Comparison of ENCODE assay signal across 32 mouse cellular contexts in genomic region chr2:172289632-172290031, GRCm38 (mm10). TPM values are rescaled to one million over a fixed set of nuclear protein-coding genes. Genes with fewer than 3 reads are reported as not detected.
DNase-seq lines count a peak whose midpoint lies in the region; ATAC-seq and TF ChIP-seq lines count a peak whose summit lies in the region.
"Had no signal": no experiment of that assay in that cellular context is flagged by ENCODE, and none has a peak within 500 bp of the region (broad histone marks: within the 10 kb centered on the region; RNA-seq: fewer than 3 reads in every experiment).

No protein-coding gene starts in this region.

- no peaks in the 10 kb centered on the region for H3K36me3 ChIP-seq in forebrain, embryonic 14.5 days (ENCODE audit: control insufficient read depth, insufficient read depth, low read length)
- no peaks in the 10 kb centered on the region for H3K36me3 ChIP-seq in forebrain, postnatal 0 days (ENCODE audit: insufficient read depth)
- no peaks in the 10 kb centered on the region for H3K36me3 ChIP-seq in hindbrain, embryonic 10.5 days
- no peaks in the 10 kb centered on the region for H3K36me3 ChIP-seq in hindbrain, embryonic 16.5 days (ENCODE audit: control insufficient read depth, insufficient read depth, low read length)
- no peaks in the 10 kb centered on the region for H3K36me3 ChIP-seq in liver, embryonic 15.5 days (replicated peaks)
- H3K36me3 ChIP-seq: heart, embryonic 15.5 days; hindbrain, embryonic 15.5 days; intestine, embryonic 15.5 days had no signal

- H3K4me2 ChIP-seq in forebrain, embryonic 14.5 days (ENCODE audit: low read length): no peak overlapping the region
- no peak overlapping the region for H3K4me2 ChIP-seq in forebrain, postnatal 0 days (ENCODE audit: low read depth)
- no peak overlapping the region for H3K4me2 ChIP-seq in hindbrain, embryonic 16.5 days (ENCODE audit: low read length)
- peak overlapping the region; percentile 67 for H3K4me2 ChIP-seq in liver, embryonic 15.5 days
- H3K4me2 ChIP-seq: heart, embryonic 15.5 days; hindbrain, embryonic 15.5 days; intestine, embryonic 15.5 days; lung, embryonic 14.5 days had no signal

- no peak overlapping the region for H3K4me3 ChIP-seq in forebrain, embryonic 14.5 days (ENCODE audit: low read depth, low read length)
- no peak overlapping the region for H3K4me3 ChIP-seq in forebrain, postnatal 0 days (ENCODE audit: low read depth, low read length)
- no peak overlapping the region for H3K4me3 ChIP-seq in hindbrain, embryonic 10.5 days
- H3K4me3 ChIP-seq in hindbrain, embryonic 16.5 days (ENCODE audit: low read length): no peak overlapping the region
- no peak overlapping the region for H3K4me3 ChIP-seq in liver, embryonic 15.5 days (replicated peaks)
- H3K4me3 ChIP-seq: heart, embryonic 15.5 days; hindbrain, embryonic 15.5 days; intestine, embryonic 15.5 days had no signal

- no peak overlapping the region for H3K9ac ChIP-seq in forebrain, embryonic 14.5 days (ENCODE audit: low read length)
- no peak overlapping the region for H3K9ac ChIP-seq in forebrain, postnatal 0 days
- no peak overlapping the region for H3K9ac ChIP-seq in hindbrain, embryonic 16.5 days (ENCODE audit: low read depth, low read length)
- H3K9ac ChIP-seq in liver, embryonic 15.5 days: peak overlapping the region; percentile 42; the same call in 1 of the 2 replicates
- H3K9ac ChIP-seq: heart, embryonic 15.5 days; hindbrain, embryonic 15.5 days; intestine, embryonic 15.5 days; lung, embryonic 14.5 days had no signal

- peaks cover 14% of the 10 kb centered on the region for H3K4me1 ChIP-seq in forebrain, embryonic 14.5 days (ENCODE audit: control insufficient read depth, insufficient read depth, low read length)
- H3K4me1 ChIP-seq in forebrain, postnatal 0 days (ENCODE audit: insufficient read depth): no peaks in the 10 kb centered on the region; the same call in 1 of the 2 replicates
- peaks cover 21% of the 10 kb centered on the region for H3K4me1 ChIP-seq in hindbrain, embryonic 10.5 days (replicated peaks)
- peaks cover 6% of the 10 kb centered on the region; the same call in 1 of the 2 replicates for H3K4me1 ChIP-seq in hindbrain, embryonic 16.5 days (ENCODE audit: control insufficient read depth, insufficient read depth, low read depth, low read length)
- H3K4me1 ChIP-seq in liver, embryonic 15.5 days (replicated peaks): peaks cover 56% of the 10 kb centered on the region
- H3K4me1 ChIP-seq: heart, embryonic 15.5 days; intestine, embryonic 15.5 days had no signal

- WGBS in forebrain, embryonic 14.5 days: 13% methylated on average over 1 of the region's 1 CpGs
- 25% methylated on average over 1 of the region's 1 CpGs for WGBS in forebrain, postnatal 0 days
- WGBS in hindbrain, embryonic 10.5 days: 21% methylated on average over 1 of the region's 1 CpGs
- 10% methylated on average over 1 of the region's 1 CpGs for WGBS in hindbrain, embryonic 16.5 days
- 6% methylated on average over 1 of the region's 1 CpGs for WGBS in liver, embryonic 15.5 days (ENCODE audit: insufficient replicate concordance)

- TF ChIP-seq CTCF in forebrain, postnatal 0 days (IDR thresholded peaks at IDR 0.05; ENCODE audit: low read depth): no peak

- no peak for DNase-seq in forebrain, embryonic 14.5 days (ENCODE audit: low spot score)
- DNase-seq in forebrain, postnatal 0 days: no peak
- no peak for DNase-seq in hindbrain, embryonic 10.5 days (ENCODE audit: low spot score)
- DNase-seq in liver: peak; percentile 42
- DNase-seq in layer of hippocampus, adult 9-11 months: no peak
- DNase-seq in retina, embryonic 14.5 days (ENCODE audit: low spot score): no peak
- DNase-seq: adrenal gland, adult 2 months; adrenal gland, postnatal 36 days; cerebellum, adult 18-20 months; cerebellum, postnatal 14 days; kidney, adult 8-10 months; kidney, postnatal 4 days; layer of hippocampus, postnatal 36 days; left cerebral cortex, postnatal 4 days; lung, embryonic 14.5 days; lung, postnatal 14 days; thymus, postnatal 4 days had no signal

- H3K27ac ChIP-seq in forebrain, embryonic 14.5 days (ENCODE audit: low read depth, low read length): no peak overlapping the region
- H3K27ac ChIP-seq in forebrain, postnatal 0 days (ENCODE audit: low read depth, low read length): no peak overlapping the region
- H3K27ac ChIP-seq in hindbrain, embryonic 10.5 days: peak overlapping the region; percentile 35; the same call in 1 of the 2 replicates
- no peak overlapping the region for H3K27ac ChIP-seq in hindbrain, embryonic 16.5 days (ENCODE audit: low read depth, low read length)
- peak overlapping the region; percentile 97 for H3K27ac ChIP-seq in liver, embryonic 15.5 days (replicated peaks)
- H3K27ac ChIP-seq: heart, embryonic 15.5 days; hindbrain, embryonic 15.5 days; intestine, embryonic 15.5 days; kidney, postnatal 0 days had no signal

- H3K9me3 ChIP-seq in forebrain, embryonic 14.5 days (replicated peaks; ENCODE audit: control insufficient read depth, low read length): no peaks in the 10 kb centered on the region
- no peaks in the 10 kb centered on the region for H3K9me3 ChIP-seq in forebrain, postnatal 0 days (ENCODE audit: low read length)
- no peaks in the 10 kb centered on the region for H3K9me3 ChIP-seq in hindbrain, embryonic 10.5 days
- H3K9me3 ChIP-seq in hindbrain, embryonic 16.5 days (ENCODE audit: control insufficient read depth, low read length): no peaks in the 10 kb centered on the region
- no peaks in the 10 kb centered on the region for H3K9me3 ChIP-seq in liver, embryonic 15.5 days (replicated peaks)
- H3K9me3 ChIP-seq: heart, embryonic 15.5 days; hindbrain, embryonic 15.5 days; intestine, embryonic 15.5 days had no signal

- H3K27me3 ChIP-seq in forebrain, embryonic 14.5 days (replicated peaks; ENCODE audit: control insufficient read depth, insufficient read depth, low read length): no peaks in the 10 kb centered on the region
- no peaks in the 10 kb centered on the region for H3K27me3 ChIP-seq in forebrain, postnatal 0 days (ENCODE audit: insufficient read depth, low read length)
- H3K27me3 ChIP-seq in hindbrain, embryonic 10.5 days (ENCODE audit: insufficient read depth, poor library complexity, severe bottlenecking): peaks cover 6% of the 10 kb centered on the region; the same call in 1 of the 2 replicates
- H3K27me3 ChIP-seq in hindbrain, embryonic 16.5 days (replicated peaks; ENCODE audit: control insufficient read depth, insufficient read depth, low read length): no peaks in the 10 kb centered on the region
- peaks cover 14% of the 10 kb centered on the region; the same call in 1 of the 2 replicates for H3K27me3 ChIP-seq in liver, embryonic 15.5 days
- H3K27me3 ChIP-seq: heart, embryonic 15.5 days; hindbrain, embryonic 15.5 days; intestine, embryonic 15.5 days had no signal

- peak; percentile 25; the same call in 1 of the 2 replicates for ATAC-seq in forebrain, embryonic 14.5 days
- no peak for ATAC-seq in forebrain, postnatal 0 days
- no peak for ATAC-seq in hindbrain, embryonic 16.5 days
- no peak for ATAC-seq in liver, embryonic 15.5 days (ENCODE audit: insufficient read depth)
- ATAC-seq: activated CD4-positive, CD25-positive, alpha-beta regulatory T cell, adult 4 months; midbrain, embryonic 16.5 days had no signal

RNA-seq across cellular contexts. Expression of gene Mc3r, which starts 41.3 kb away (rescaled TPM):
- polyA plus RNA-seq in forebrain, embryonic 14.5 days (2014; fragmentation: Nextera tagmentation; extraction: Ambion mirVana): 0.07 and 0.55 TPM in 2 replicates
- total RNA-seq in forebrain, postnatal 0 days (2014; rRNA removed): 0.31 and 0.86 TPM in 2 replicates
- 0.29 and 0.53 TPM in 2 replicates for polyA plus RNA-seq in forebrain, postnatal 0 days (2015; fragmentation: Nextera tagmentation; extraction: Ambion mirVana)
- polyA plus RNA-seq in hindbrain, embryonic 10.5 days (2016; fragmentation: Nextera tagmentation; extraction: Ambion mirVana): not detected in 2 replicates
- polyA plus RNA-seq in hindbrain, embryonic 16.5 days (2015; fragmentation: Nextera tagmentation; extraction: Ambion mirVana): 0.11 and 0.19 TPM in 2 replicates
- 0.05 and 0.06 TPM in 2 replicates for polyA plus RNA-seq in liver, embryonic 15.5 days (2015; fragmentation: Nextera tagmentation; extraction: Ambion mirVana)
- total RNA-seq: adrenal gland, adult 2 months; adrenal gland, postnatal 36 days; gastrocnemius, adult 8-10 months; heart, postnatal 25 days; layer of hippocampus, postnatal 36 days; neutrophil, adult 5-6 weeks had no signal
- polyA plus RNA-seq: activated CD4-positive, CD25-positive, alpha-beta regulatory T cell, adult 4 months; gonadal fat pad, adult 2 months; heart, embryonic 15.5 days; intestine, embryonic 15.5 days; kidney, postnatal 0 days; lung, embryonic 14.5 days; neural tube, embryonic 11.5 days; testis, adult 2 months; thymus, postnatal 0 days had no signal

RNA-seq across cellular contexts. Expression of gene Fam210b, which starts 55.7 kb away (rescaled TPM):
- polyA plus RNA-seq in forebrain, embryonic 14.5 days (2014; fragmentation: Nextera tagmentation; extraction: Ambion mirVana): 51.5 and 53.1 TPM in 2 replicates
- 14.9 and 17.5 TPM in 2 replicates for total RNA-seq in forebrain, postnatal 0 days (2014; rRNA removed)
- 43.5 and 49.3 TPM in 2 replicates for polyA plus RNA-seq in forebrain, postnatal 0 days (2015; fragmentation: Nextera tagmentation; extraction: Ambion mirVana)
- 32.6 and 34.0 TPM in 2 replicates for polyA plus RNA-seq in hindbrain, embryonic 10.5 days (2016; fragmentation: Nextera tagmentation; extraction: Ambion mirVana)
- polyA plus RNA-seq in hindbrain, embryonic 16.5 days (2015; fragmentation: Nextera tagmentation; extraction: Ambion mirVana): 18.8 and 20.8 TPM in 2 replicates
- polyA plus RNA-seq in liver, embryonic 15.5 days (2015; fragmentation: Nextera tagmentation; extraction: Ambion mirVana): 136 and 142 TPM in 2 replicates

Comparison
In these comparisons a context has a peak if more than half of its experiments do, and no peak if none do; other contexts are left out.
1. H3K27ac ChIP-seq: peak in hindbrain, embryonic 10.5 days (single experiment) and liver, embryonic 15.5 days (single experiment); none in forebrain, embryonic 14.5 days (single experiment), forebrain, postnatal 0 days (single experiment) and hindbrain, embryonic 16.5 days (single experiment).